Mouse (Mus musculus): ENCODE measurements around the gene Zfp990. TPM values are rescaled to one million over a fixed set of nuclear protein-coding genes. Genes with fewer than 3 reads are reported as not detected.
"Not testable (repeated sequence)": the region's sequence is repeated elsewhere in the genome, so short reads cannot be mapped to it uniquely, and the experiment has no call there.

The Zfp990 gene
- 1 to 10 TPM in 1 of 2 experiments, not detected in 1; 1.6 TPM for polyA plus RNA-seq (2017; shearing (Covaris generic))

- not testable (repeated sequence) for ATAC-seq
These were observed at the start of gene Zfp990 for GRCm38 (mm10) chr4:145510459-145510858. TSS of gene Zfp990 (plus strand) at chr4:145510759.

GRCm38 (mm10) chr4:145463553-145464253, 46.9 kb upstream of the Zfp990 start:
- ATAC-seq = peak; percentile 41

GRCm38 (mm10) chr4:145478128-145478527, 32.4 kb upstream of the Zfp990 start:
- ATAC-seq = no peak

GRCm38 (mm10) chr4:145480699-145481098, 29.9 kb upstream of the Zfp990 start:
- not testable (repeated sequence) for ATAC-seq

GRCm38 (mm10) chr4:145489396-145489795, 21.2 kb upstream of the Zfp990 start:
- ATAC-seq = no peak

GRCm38 (mm10) chr4:145492132-145492531, 18.4 kb upstream of the Zfp990 start:
- no peak for ATAC-seq

GRCm38 (mm10) chr4:145493316-145493715, 17.2 kb upstream of the Zfp990 start:
- ATAC-seq = not testable (repeated sequence)

- not testable (repeated sequence) for ATAC-seq
These were observed 4.1 kb downstream of the Zfp990 start for GRCm38 (mm10) chr4:145514637-145515036.

- not testable (repeated sequence) for ATAC-seq
These were observed 5.4 kb downstream of the Zfp990 start for GRCm38 (mm10) chr4:145515776-145516565.

- ATAC-seq = not testable (repeated sequence)
These were observed 6.8 kb downstream of the Zfp990 start for GRCm38 (mm10) chr4:145517391-145517790.

- not testable (repeated sequence) for ATAC-seq
These were observed 33.3 kb downstream of the Zfp990 start for GRCm38 (mm10) chr4:145543861-145544260.

- ATAC-seq = not testable (repeated sequence)
These were observed 34.5 kb downstream of the Zfp990 start for GRCm38 (mm10) chr4:145545106-145545505.

GRCm38 (mm10) chr4:145545734-145546349, 35.3 kb downstream of the Zfp990 start:
- not testable (repeated sequence) for ATAC-seq

- ATAC-seq = not testable (repeated sequence)
These were observed 35.9 kb downstream of the Zfp990 start for GRCm38 (mm10) chr4:145546477-145546876.

- no peak for ATAC-seq
These were observed 46.1 kb downstream of the Zfp990 start for GRCm38 (mm10) chr4:145556680-145557079.

- no peak for ATAC-seq
These were observed 49.0 kb downstream of the Zfp990 start for GRCm38 (mm10) chr4:145559505-145560099.

GRCm38 (mm10) chr4:145564111-145564821, 53.7 kb downstream of the Zfp990 start:
- peak; percentile 53 for ATAC-seq

GRCm38 (mm10) chr4:145570461-145570860, 59.9 kb downstream of the Zfp990 start:
- not testable (repeated sequence) for ATAC-seq

GRCm38 (mm10) chr4:145576623-145577022, 66.1 kb downstream of the Zfp990 start:
- ATAC-seq = not testable (repeated sequence)

GRCm38 (mm10) chr4:145580333-145580732, 69.8 kb downstream of the Zfp990 start:
- not testable (repeated sequence) for ATAC-seq

- peak; percentile 92 for ATAC-seq
These were observed 74.5 kb downstream of the Zfp990 start, which contains the start of gene Gm13212 for GRCm38 (mm10) chr4:145585078-145585477. TSS of gene Gm13212 (plus strand) at chr4:145585166.

GRCm38 (mm10) chr4:145586046-145586445, 75.5 kb downstream of the Zfp990 start:
- ATAC-seq = peak; percentile 37

All from CD4-positive, CD25-positive, alpha-beta regulatory T cell, adult 4 months (primary cell).